Mouse (Mus musculus) liver, embryonic 15.5 days (tissue): ENCODE results near the gene Asxl1. TPM values are rescaled to one million over a fixed set of nuclear protein-coding genes. Genes with fewer than 3 reads are reported as not detected.

Source experiments
- ATAC-seq: fragments of 200-750 bp; cut with Nextera tagmentation; 2 replicates; pipeline ENCODE4 v1.8.0; 2017; ENCODE audit warnings: moderate number of reproducible peaks, mild to moderate bottlenecking, moderate library complexity; ENCODE audit not compliant: insufficient read depth
- H3K27ac ChIP-seq: fragments of 300-500 bp; sonication (generic); replicated peaks from 2 replicates; pipeline ENCODE4 v1.5.1; 2015; ENCODE audit warnings: mild to moderate bottlenecking, inconsistent platforms
- H3K27me3 ChIP-seq: fragments of 300-500 bp; sonication (generic); 2 replicates; pipeline ENCODE4 v1.6.1; 2015; ENCODE audit warnings: mild to moderate bottlenecking, inconsistent platforms
- H3K36me3 ChIP-seq: fragments of 300-500 bp; sonication (generic); replicated peaks from 2 replicates; pipeline ENCODE4 v1.6.1; 2015; ENCODE audit warnings: moderate library complexity, mild to moderate bottlenecking, inconsistent platforms
- H3K4me1 ChIP-seq: fragments of 300-500 bp; sonication (generic); replicated peaks from 2 replicates; pipeline ENCODE4 v1.6.1; 2015; ENCODE audit warnings: inconsistent platforms
- H3K4me2 ChIP-seq: fragments of 300-500 bp; sonication (generic); 2 replicates; pipeline ENCODE4 v1.6.1; 2015; ENCODE audit warnings: moderate library complexity, mild to moderate bottlenecking, inconsistent platforms
- H3K4me3 ChIP-seq: fragments of 300-500 bp; sonication (generic); replicated peaks from 2 replicates; pipeline ENCODE4 v1.5.1; 2015; ENCODE audit warnings: mild to moderate bottlenecking, inconsistent platforms
- H3K9ac ChIP-seq: fragments of 300-500 bp; sonication (generic); 2 replicates; pipeline ENCODE4 v1.6.1; 2015; ENCODE audit warnings: moderate library complexity, mild to moderate bottlenecking, inconsistent platforms
- H3K9me3 ChIP-seq: fragments of 300-500 bp; sonication (generic); replicated peaks from 2 replicates; pipeline ENCODE4 v1.6.1; 2016; ENCODE audit warnings: inconsistent platforms
- WGBS: fragments of 180-500 bp; shearing (Covaris S2); methylation state at CpG from one replicate; pipeline ENCODE4 v1.1.7; 2015; ENCODE audit warnings: mixed read lengths; ENCODE audit not compliant: insufficient replicate concordance; 5-methylcytosine and 5-hydroxymethylcytosine counted together
- polyA plus RNA-seq: library from polyadenylated mRNA; unstranded; fragments of >200 nt; fragmentation: Nextera tagmentation; extraction: Ambion mirVana; gene quantifications from 2 replicates; pipeline ENCODE4 v1.2.1, GENCODE M21; 2015

Asxl1 gene
- polyA plus RNA-seq, 1 experiment from 2014 or later = 6.4 TPM

- no peak overlapping the region for H3K9ac ChIP-seq
- H3K27me3 ChIP-seq = no peaks in the 10 kb centered on the region
- ATAC-seq = no peak
- no peak overlapping the region for H3K4me3 ChIP-seq
- peaks cover 94% of the 10 kb centered on the region for H3K36me3 ChIP-seq
- peaks cover 12% of the 10 kb centered on the region for H3K4me1 ChIP-seq
- no peak overlapping the region for H3K27ac ChIP-seq
- WGBS = 69% methylated on average over 6 of the region's 6 CpGs
- H3K4me2 ChIP-seq = no peak overlapping the region
- H3K9me3 ChIP-seq = no peaks in the 10 kb centered on the region
These were observed 66.9 kb downstream of the Asxl1 start for GRCm38 (mm10) chr2:153412563-153412962.

GRCm38 (mm10) chr2:153414607-153415006 lies 69.0 kb downstream of the Asxl1 start:
- WGBS = 24% methylated on average over 2 of the region's 2 CpGs

DNA sequence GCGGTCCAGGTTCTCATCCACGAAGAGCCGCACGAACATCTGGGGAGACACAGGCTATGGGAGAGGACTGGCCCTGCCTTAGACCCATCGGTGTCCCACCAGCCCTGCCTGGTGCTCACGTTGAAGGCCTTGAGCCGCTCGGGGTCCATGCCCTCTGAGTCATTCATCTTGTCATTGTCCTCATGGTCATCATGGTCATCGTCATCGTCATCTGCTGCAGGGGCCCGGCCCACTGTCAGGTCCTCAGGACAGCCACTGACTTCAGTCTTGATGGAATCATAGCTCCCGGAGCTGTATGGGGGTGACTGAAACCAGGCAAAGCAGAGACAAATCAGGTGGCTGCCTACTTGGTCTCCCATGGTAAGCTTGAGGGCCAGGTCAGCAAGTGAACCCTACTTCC lies 72.2 kb downstream of the Asxl1 start:
- peaks cover 79% of the 10 kb centered on the region for H3K36me3 ChIP-seq
- 87% methylated on average over 12 of the region's 12 CpGs for WGBS
- no peaks in the 10 kb centered on the region for H3K9me3 ChIP-seq
- no peak overlapping the region for H3K4me2 ChIP-seq
- no peak overlapping the region for H3K4me3 ChIP-seq
- no peak overlapping the region for H3K9ac ChIP-seq
- 0 out of 2 replicates have a peak, but pooled peaks cover 6% of the 10 kb centered on the region for H3K4me1 ChIP-seq
- no peak for ATAC-seq
- H3K27ac ChIP-seq = no peak overlapping the region
- no peaks in the 10 kb centered on the region for H3K27me3 ChIP-seq

More at GRCm38 (mm10) chr2:153414607-153415006, 69.0 kb downstream of the Asxl1 start:
- no peak for ATAC-seq
- Histone ChIP-seq H3K36me3 (peaks cover 97% of the 10 kb centered on the region), H3K9ac (no peak overlapping the region), H3K9me3 (no peaks in the 10 kb centered on the region), H3K27ac (no peak overlapping the region), H3K27me3 (no peaks in the 10 kb centered on the region), H3K4me2 (no peak overlapping the region), H3K4me3 (no peak overlapping the region), H3K4me1 (peaks cover 12% of the 10 kb centered on the region)

DNA sequence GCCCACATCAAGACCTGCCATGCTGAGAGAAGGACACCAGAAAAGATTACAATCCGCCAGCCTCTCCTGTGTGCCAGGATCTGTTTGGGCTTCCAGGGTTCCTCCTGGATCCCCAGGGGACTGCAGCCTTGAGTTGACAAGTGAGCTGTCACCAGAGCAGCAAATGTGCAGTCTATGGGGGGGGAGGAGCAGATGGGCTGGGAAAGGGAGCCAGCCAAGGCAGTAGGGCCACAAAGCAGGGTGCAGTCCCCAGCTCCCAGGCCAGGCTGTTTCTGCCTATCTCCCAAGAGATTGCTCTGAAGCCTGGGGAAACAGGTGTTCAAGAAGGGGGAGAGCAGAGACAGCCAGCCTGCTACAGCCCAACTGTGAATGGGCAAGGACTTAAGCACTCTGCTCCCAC lies 72.8 kb downstream of the Asxl1 start:
- no peaks in the 10 kb centered on the region for H3K9me3 ChIP-seq
- H3K36me3 ChIP-seq = peaks cover 79% of the 10 kb centered on the region
- no peak for ATAC-seq
- no peak overlapping the region for H3K27ac ChIP-seq
- WGBS = 88% methylated on average over 1 of the region's 1 CpGs
- H3K4me1 ChIP-seq = 0 out of 2 replicates have a peak, but pooled peaks cover 10% of the 10 kb centered on the region
- no peak overlapping the region for H3K4me2 ChIP-seq
- no peak overlapping the region for H3K9ac ChIP-seq
- H3K4me3 ChIP-seq = no peak overlapping the region
- H3K27me3 ChIP-seq = no peaks in the 10 kb centered on the region

DNA sequence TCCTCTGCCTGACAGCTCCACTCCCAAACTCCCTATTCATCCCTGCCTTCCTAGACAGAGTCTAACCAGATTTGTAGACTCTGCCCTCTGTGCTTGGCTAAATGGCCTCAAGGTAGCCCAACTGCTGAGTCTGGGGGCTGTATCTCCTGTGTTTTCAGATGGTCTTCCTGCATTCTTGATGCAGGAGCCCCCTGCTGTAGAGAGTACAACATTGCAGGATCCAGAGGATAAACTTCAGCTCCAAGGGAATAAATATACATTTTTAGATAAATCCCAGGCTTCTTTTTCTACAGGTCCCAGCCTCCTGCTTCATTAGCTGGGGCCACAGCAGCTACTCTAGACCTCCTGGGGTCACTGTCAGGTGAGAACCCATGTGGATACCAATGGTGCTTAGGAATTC lies 75.6 kb downstream of the Asxl1 start:
- H3K27ac ChIP-seq = no peak overlapping the region

GRCm38 (mm10) chr2:153422051-153422450 lies 76.4 kb downstream of the Asxl1 start:
- Histone ChIP-seq H3K9me3 (no peaks in the 10 kb centered on the region), H3K4me2 (no peak overlapping the region), H3K4me3 (no peak overlapping the region), H3K4me1 (peaks cover 39% of the 10 kb centered on the region), H3K36me3 (peaks cover 53% of the 10 kb centered on the region), H3K27me3 (no peaks in the 10 kb centered on the region), H3K9ac (no peak overlapping the region), H3K27ac (no peak overlapping the region)
- 70% methylated on average over 5 of the region's 5 CpGs for WGBS
- no peak for ATAC-seq

More for the DNA sequence above, 75.6 kb downstream of the Asxl1 start:
- no peak for ATAC-seq
- Histone ChIP-seq H3K36me3 (peaks cover 61% of the 10 kb centered on the region), H3K4me3 (no peak overlapping the region), H3K4me2 (no peak overlapping the region), H3K27me3 (no peaks in the 10 kb centered on the region), H3K9ac (no peak overlapping the region), H3K9me3 (no peaks in the 10 kb centered on the region), H3K4me1 (peaks cover 34% of the 10 kb centered on the region)

DNA sequence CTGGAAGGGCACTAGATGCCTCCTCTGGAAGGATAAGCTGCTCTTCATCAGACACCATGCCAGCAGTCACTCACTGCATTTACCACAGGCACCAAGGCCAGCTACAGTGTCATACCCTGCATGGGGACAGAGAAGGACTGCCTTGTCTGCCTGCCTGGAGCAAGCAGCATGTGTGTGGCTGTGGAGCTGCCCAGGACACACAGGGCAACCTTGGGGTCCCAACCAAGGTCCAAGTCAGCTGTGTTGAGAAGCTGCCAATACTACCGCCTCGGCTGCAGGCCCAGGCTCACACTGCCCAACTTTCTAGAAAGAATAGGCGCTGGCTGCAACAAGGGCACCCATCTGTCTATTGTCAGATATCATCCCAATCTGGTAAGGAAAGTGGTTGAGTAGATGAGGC lies 77.5 kb downstream of the Asxl1 start:
- no peak overlapping the region for H3K4me3 ChIP-seq
- no peaks in the 10 kb centered on the region for H3K9me3 ChIP-seq
- ATAC-seq = no peak
- peaks cover 43% of the 10 kb centered on the region for H3K36me3 ChIP-seq
- H3K27ac ChIP-seq = no peak overlapping the region
- no peak overlapping the region for H3K4me2 ChIP-seq
- H3K27me3 ChIP-seq = no peaks in the 10 kb centered on the region
- WGBS = 79% methylated on average over 3 of the region's 3 CpGs
- H3K4me1 ChIP-seq = peaks cover 50% of the 10 kb centered on the region
- no peak overlapping the region for H3K9ac ChIP-seq

DNA sequence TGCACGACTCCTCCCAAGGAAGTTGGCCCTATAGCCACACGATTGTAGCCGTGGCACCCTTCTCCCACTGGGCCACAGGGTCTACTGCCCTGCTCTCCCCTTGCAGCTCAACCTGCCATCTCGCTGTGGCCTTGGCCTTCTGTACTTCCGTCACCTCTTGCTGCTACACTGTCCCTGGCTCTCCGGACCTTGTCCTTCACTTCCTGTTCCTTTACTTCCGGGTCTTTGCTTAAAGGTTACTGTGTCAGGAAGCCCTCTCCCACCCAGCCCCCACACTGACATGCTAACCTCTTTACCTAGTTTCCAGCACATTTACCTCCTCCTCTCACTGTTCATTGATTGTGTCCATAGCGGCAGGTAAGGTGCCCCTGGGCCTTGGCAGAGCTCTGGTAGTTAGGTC lies 78.9 kb downstream of the Asxl1 start:
- no peak overlapping the region for H3K9ac ChIP-seq
- peaks cover 63% of the 10 kb centered on the region for H3K4me1 ChIP-seq
- H3K27me3 ChIP-seq = no peaks in the 10 kb centered on the region
- WGBS = 64% methylated on average over 8 of the region's 8 CpGs
- H3K9me3 ChIP-seq = no peaks in the 10 kb centered on the region
- no peak for ATAC-seq
- H3K27ac ChIP-seq = no peak overlapping the region
- no peak overlapping the region for H3K4me2 ChIP-seq
- no peak overlapping the region for H3K4me3 ChIP-seq
- H3K36me3 ChIP-seq = peaks cover 43% of the 10 kb centered on the region

DNA sequence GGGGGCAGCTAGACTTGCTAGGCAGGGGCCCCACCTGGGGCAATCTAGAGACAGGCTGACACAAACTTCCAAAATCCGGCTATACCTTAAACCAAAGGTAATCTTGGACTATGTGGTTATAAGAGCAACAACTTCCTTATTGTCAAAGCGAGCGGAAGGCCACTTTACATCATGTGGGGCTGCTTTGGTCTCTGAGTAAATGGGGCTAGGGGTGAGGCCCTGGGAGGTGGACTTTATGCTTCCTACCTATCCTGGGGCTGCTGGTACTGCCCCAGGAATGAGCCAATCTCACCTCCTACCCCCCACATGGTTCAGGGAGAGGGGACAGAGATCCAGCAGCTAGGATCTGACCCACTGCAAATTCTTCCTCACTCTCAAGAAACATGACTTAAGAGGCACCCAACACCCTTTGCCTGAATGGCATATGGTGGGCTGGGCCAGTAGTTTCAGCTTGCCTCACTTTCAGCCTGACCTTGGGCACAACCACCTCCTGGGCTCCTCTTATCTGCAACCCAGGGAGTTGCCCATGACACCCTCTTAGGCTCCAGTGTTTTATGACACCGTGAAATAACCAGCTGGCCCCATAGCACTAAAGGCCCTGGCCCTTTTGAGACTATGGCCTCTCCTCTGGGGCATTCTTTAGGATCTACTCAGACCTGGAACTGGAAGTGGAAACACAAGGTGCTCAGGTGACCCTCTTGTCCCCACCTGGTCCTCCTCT lies 79.7 kb downstream of the Asxl1 start:
- no peak for ATAC-seq
- peaks cover 42% of the 10 kb centered on the region for H3K36me3 ChIP-seq

DNA sequence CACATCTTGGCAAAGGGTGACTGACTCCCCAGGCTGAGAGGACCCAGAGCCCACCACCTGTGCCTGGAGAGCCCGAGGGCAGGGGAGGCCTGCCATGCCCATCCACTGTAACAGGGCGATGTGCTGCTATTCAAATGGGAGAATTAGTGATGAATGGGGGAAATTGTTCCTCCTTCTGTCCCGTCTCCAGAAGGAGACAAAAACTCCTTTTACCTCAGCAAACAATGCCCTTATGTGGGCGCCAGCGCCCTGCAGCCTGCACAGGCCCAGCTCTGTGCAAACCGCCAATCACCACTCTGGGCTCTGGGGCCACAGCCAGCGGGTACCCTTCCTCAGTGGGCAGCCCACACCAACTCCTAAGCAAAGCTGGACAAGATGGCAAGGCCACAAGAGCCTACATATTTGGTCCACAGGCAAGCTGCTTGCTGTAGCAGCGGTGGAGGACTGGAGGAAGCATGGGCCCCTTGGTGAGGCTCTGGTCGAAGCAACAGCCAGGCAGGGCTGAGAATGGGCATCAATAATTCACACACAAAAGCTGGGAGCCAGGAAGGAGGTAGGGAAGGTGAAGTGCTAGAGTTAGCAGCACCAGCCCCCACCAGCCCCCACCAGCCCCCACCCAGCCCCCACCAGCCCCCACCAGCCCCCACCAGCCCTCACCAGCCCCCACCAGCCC lies 80.5 kb downstream of the Asxl1 start:
- no peak for ATAC-seq
- peaks cover 45% of the 10 kb centered on the region for H3K36me3 ChIP-seq
- 76% methylated on average over 9 of the region's 9 CpGs for WGBS
- peaks cover 70% of the 10 kb centered on the region for H3K4me1 ChIP-seq
- no peaks in the 10 kb centered on the region for H3K9me3 ChIP-seq
- H3K27me3 ChIP-seq = no peaks in the 10 kb centered on the region
- no peak overlapping the region; the same call in 1 of the 2 replicates for H3K27ac ChIP-seq
- H3K4me2 ChIP-seq = no peak overlapping the region
- H3K4me3 ChIP-seq = no peak overlapping the region
- no peak overlapping the region for H3K9ac ChIP-seq

More for the DNA sequence above, 79.7 kb downstream of the Asxl1 start:
- no peak overlapping the region for H3K4me2 ChIP-seq
- WGBS = 70% methylated on average over 4 of the region's 4 CpGs
- no peaks in the 10 kb centered on the region for H3K9me3 ChIP-seq
- no peak overlapping the region for H3K4me3 ChIP-seq
- no peak overlapping the region for H3K9ac ChIP-seq
- H3K27me3 ChIP-seq = no peaks in the 10 kb centered on the region
- H3K27ac ChIP-seq = no peak overlapping the region
- peaks cover 66% of the 10 kb centered on the region for H3K4me1 ChIP-seq

- peak; percentile 61 for ATAC-seq
- no peaks in the 10 kb centered on the region for H3K27me3 ChIP-seq
- H3K27ac ChIP-seq = 0 out of 2 replicates have a peak overlapping the region, but pooled peaks have one; percentile 25
- no peaks in the 10 kb centered on the region for H3K9me3 ChIP-seq
- H3K9ac ChIP-seq = no peak overlapping the region
- 8% methylated on average over 2 of the region's 2 CpGs for WGBS
- no peak overlapping the region for H3K4me3 ChIP-seq
- H3K4me2 ChIP-seq = no peak overlapping the region
- peaks cover 53% of the 10 kb centered on the region for H3K36me3 ChIP-seq
- peaks cover 70% of the 10 kb centered on the region for H3K4me1 ChIP-seq
These were observed 81.3 kb downstream of the Asxl1 start for GRCm38 (mm10) chr2:153426931-153427330.
